Mouse (Mus musculus) embryonic fibroblast, embryonic 13.5 days (primary cell): ENCODE measurements around the gene Xpo5.

Experiments used
- CTCF ChIP-seq: IDR thresholded peaks from 2 replicates; pipeline ENCODE4 v1.5.1; 2011; ENCODE audit warnings: mild to moderate bottlenecking, control low read depth, low read length, moderate library complexity, borderline replicate concordance; ENCODE audit not compliant: insufficient read depth
- POLR2A ChIP-seq: IDR thresholded peaks from 2 replicates; pipeline ENCODE4 v1.6.1; 2011; ENCODE audit warnings: low read depth, mild to moderate bottlenecking, control low read depth, low read length, moderate library complexity

- TF ChIP-seq CTCF (no peak), POLR2A (no peak)
Measured at GRCm38 (mm10) chr17:46156680-46157079, 45.9 kb upstream of the Xpo5 start.
